Mouse (Mus musculus) liver, embryonic 14.5 days (tissue): ENCODE data around the gene P3h1. TPM values are rescaled to one million over a fixed set of nuclear protein-coding genes. Genes with fewer than 3 reads are reported as not detected.

Source experiments
- ATAC-seq: fragments of 200-750 bp; cut with Nextera tagmentation; 2 replicates; pipeline ENCODE4 v1.8.0; 2017; ENCODE audit warnings: moderate number of reproducible peaks, mild to moderate bottlenecking, moderate library complexity; ENCODE audit not compliant: insufficient read depth
- DNase-seq, 3 experiments: peaks; one replicate each; pipeline ENCODE4 v3.0.0-alpha.2; 2012 to 2013; ENCODE audit warnings: low read depth in 3 of 3, low spot score in 3 of 3
- H3K27ac ChIP-seq: fragments of 300-500 bp; sonication (generic); 2 replicates; pipeline ENCODE4 v1.5.1; 2014; ENCODE audit warnings: moderate library complexity, mild to moderate bottlenecking, control low read depth, inconsistent platforms
- H3K27me3 ChIP-seq: fragments of 300-500 bp; sonication (generic); 2 replicates; pipeline ENCODE4 v1.6.1; 2014; ENCODE audit warnings: mild to moderate bottlenecking, low read length, moderate library complexity; ENCODE audit not compliant: control insufficient read depth, insufficient read depth
- H3K36me3 ChIP-seq: fragments of 300-500 bp; sonication (generic); replicated peaks from 2 replicates; pipeline ENCODE4 v1.6.1; 2014; ENCODE audit warnings: low read depth; ENCODE audit not compliant: control insufficient read depth, insufficient read depth
- H3K4me1 ChIP-seq, 2 experiments: fragments of 200-500 bp in 1 of 2; fragments of 300-500 bp in 1 of 2; sonication (generic) in 1 of 2; replicated peaks; 2 replicates each; pipeline ENCODE4 v1.6.1; 2012 to 2014; ENCODE audit warnings: antibody characterized with exemption in 1 of 2, inconsistent platforms in 1 of 2, low read length in 1 of 2; ENCODE audit not compliant: control insufficient read depth in 2 of 2, insufficient read depth in 2 of 2
- H3K4me2 ChIP-seq: fragments of 300-500 bp; sonication (generic); 2 replicates; pipeline ENCODE4 v1.6.1; 2014; ENCODE audit warnings: low read depth, mild to moderate bottlenecking, control low read depth, moderate library complexity
- H3K4me3 ChIP-seq, 2 experiments: fragments of 200-500 bp in 1 of 2; fragments of 300-500 bp in 1 of 2; sonication (generic) in 1 of 2; 2 replicates each; pipeline ENCODE4 v1.5.1; 2012 to 2014; ENCODE audit warnings: low read depth in 2 of 2, low read length in 2 of 2, mild to moderate bottlenecking in 2 of 2, control low read depth in 1 of 2, inconsistent platforms in 1 of 2, moderate library complexity in 1 of 2; ENCODE audit not compliant: insufficient read depth in 1 of 2
- H3K9ac ChIP-seq: fragments of 300-500 bp; sonication (generic); replicated peaks from 2 replicates; pipeline ENCODE4 v1.6.1; 2014; ENCODE audit warnings: mild to moderate bottlenecking, control low read depth, moderate library complexity
- H3K9me3 ChIP-seq: fragments of 300-500 bp; sonication (generic); 2 replicates; pipeline ENCODE4 v1.6.1; 2016; ENCODE audit warnings: low read length, mixed read lengths; ENCODE audit not compliant: control insufficient read depth
- CTCF ChIP-seq: IDR thresholded peaks from 2 replicates; pipeline ENCODE4 v1.5.1; 2016; ENCODE audit warnings: antibody characterized with exemption, low read depth, control low read depth
- EP300 ChIP-seq: IDR thresholded peaks from 2 replicates; pipeline ENCODE4 v1.6.1; 2016; ENCODE audit warnings: antibody characterized with exemption, low read depth
- WGBS: fragments of 180-500 bp; shearing (Covaris S2); extraction: QIAGEN DNeasy Blood & Tissue Kit; methylation state at CpG from one replicate; pipeline ENCODE4 v1.1.7; 2014; ENCODE audit not compliant: insufficient replicate concordance; 5-methylcytosine and 5-hydroxymethylcytosine counted together
- polyA plus RNA-seq, 2 experiments: library from polyadenylated mRNA; depleted of rRNA in 1 of 2; stranded (reverse) in 1 of 2; unstranded in 1 of 2; fragments of >200 nt; fragmentation: Nextera tagmentation in 1 of 2; extraction: Ambion mirVana in 1 of 2; gene quantifications; 2 replicates each; pipeline versions ENCODE4 v1.2.1 to v1.2.3; 2012 to 2014

P3h1 gene
- polyA plus RNA-seq, 2 experiments, result 7.9 to 9.1 TPM

DNA sequence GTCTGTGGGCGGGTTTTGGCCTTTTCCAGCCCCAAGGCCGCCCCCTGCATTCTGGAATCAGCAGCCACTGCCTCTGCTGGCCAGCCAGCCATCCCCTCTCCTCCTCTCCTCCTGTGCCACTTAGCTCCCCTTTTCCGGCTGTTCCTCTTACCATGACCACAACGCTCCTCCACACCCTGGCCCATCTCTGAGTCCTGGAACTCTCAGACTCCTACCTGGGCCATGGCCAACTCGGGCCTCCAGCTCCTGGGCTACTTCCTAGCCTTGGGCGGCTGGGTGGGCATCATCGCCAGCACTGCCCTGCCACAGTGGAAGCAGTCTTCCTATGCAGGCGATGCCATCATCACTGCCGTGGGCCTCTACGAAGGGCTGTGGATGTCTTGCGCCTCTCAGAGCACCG lies 22.6 kb downstream of the P3h1 start, which contains the start of gene Cldn19:
Gene Cldn19, plus strand, starts transcription at position 64 of the 400 bp plus-strand sequence.
- Histone ChIP-seq H3K4me1 (no peaks in the 10 kb centered on the region), H3K27ac (no peak within 1 kb of the TSS), H3K9me3 (no peaks in the 10 kb centered on the region), H3K36me3 (no peaks in the 10 kb centered on the region), H3K27me3 (no peaks in the 10 kb centered on the region), H3K4me3 (no peak within 1 kb of the TSS), H3K9ac (no peak within 1 kb of the TSS), H3K4me2 (no peak within 1 kb of the TSS)
- TF ChIP-seq CTCF (no peak), EP300 (no peak)
- WGBS, result 69% methylated on average over 12 of the region's 12 CpGs
- DNase-seq, result no peak
- ATAC-seq, result no peak

DNA sequence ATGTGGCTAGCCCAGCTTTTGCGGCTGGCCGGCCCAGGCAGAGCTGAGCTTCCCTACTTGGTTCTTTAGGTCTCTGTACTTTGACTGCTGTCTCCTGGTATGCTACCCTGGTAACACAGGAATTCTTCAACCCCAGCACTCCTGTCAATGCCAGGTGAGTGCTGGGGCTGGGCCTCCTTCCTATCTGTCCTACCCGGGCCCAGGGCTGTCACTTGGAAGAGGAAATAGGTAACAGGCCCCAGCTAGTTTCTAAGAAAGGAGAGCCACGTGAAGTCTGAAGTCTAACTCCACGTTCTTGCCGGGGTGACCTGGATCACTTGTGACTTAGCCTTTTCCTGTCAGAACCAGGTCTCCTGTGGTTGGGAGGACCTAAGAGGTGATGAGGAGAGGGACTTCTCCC lies 24.4 kb downstream of the P3h1 start:
- Histone ChIP-seq H3K27me3 (no peaks in the 10 kb centered on the region), H3K4me1 (no peaks in the 10 kb centered on the region), H3K4me2 (no peak overlapping the region), H3K4me3 (no peak overlapping the region), H3K9me3 (no peaks in the 10 kb centered on the region), H3K27ac (no peak overlapping the region), H3K9ac (no peak overlapping the region), H3K36me3 (no peaks in the 10 kb centered on the region)
- TF ChIP-seq EP300, result no peak
- no peak for TF ChIP-seq CTCF
- ATAC-seq (no peak), DNase-seq (no peak)
- 50% methylated on average over 6 of the region's 6 CpGs for WGBS

- Histone ChIP-seq H3K36me3 (no peaks in the 10 kb centered on the region), H3K4me2 (no peak overlapping the region), H3K4me3 (no peak overlapping the region), H3K9ac (no peak overlapping the region), H3K27me3 (no peaks in the 10 kb centered on the region), H3K9me3 (no peaks in the 10 kb centered on the region), H3K4me1 (no peaks in the 10 kb centered on the region), H3K27ac (no peak overlapping the region)
- no peak for DNase-seq
- TF ChIP-seq EP300 (no peak), CTCF (no peak)
- ATAC-seq, result peak; percentile 41; the same call in 1 of the 2 replicates
- 62% methylated on average over 15 of the region's 15 CpGs for WGBS
Observed at GRCm38 (mm10) chr4:119259344-119260254, 26.9 kb downstream of the P3h1 start.

DNA sequence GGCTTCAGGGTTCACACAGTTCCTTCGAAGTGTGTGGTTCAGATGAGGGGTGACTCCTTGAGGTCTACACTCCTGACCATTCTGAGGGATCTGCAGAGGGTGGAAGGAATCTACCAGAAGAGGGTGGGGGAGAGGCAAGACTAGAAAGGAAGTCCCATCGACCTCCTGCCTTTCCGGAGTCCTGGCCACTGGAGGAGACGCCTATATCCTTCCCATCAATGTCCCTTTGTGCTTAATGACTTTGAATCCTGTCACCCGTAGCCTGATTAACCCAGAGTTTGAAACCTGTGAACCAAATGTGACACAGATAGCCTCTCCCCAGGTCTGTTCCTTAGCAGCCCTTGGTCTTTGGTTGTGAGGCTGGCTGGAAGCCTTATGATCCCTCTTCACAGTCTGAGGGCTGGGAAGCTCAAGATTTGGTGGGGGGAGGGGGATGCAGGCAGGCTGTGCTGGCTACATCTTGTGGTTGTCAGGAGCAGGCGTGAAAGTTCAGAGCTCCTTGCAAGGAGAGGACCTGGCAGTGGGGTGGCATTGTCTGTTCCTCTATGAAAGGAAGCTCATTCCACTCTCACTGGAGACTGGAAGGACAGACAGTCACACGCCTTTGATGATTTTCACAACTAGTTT lies 28.5 kb downstream of the P3h1 start:
- ATAC-seq, result no peak
- WGBS, result 25% methylated on average over 7 of the region's 7 CpGs
- Histone ChIP-seq H3K27ac (no peak overlapping the region), H3K36me3 (no peaks in the 10 kb centered on the region), H3K4me2 (no peak overlapping the region), H3K4me1 (no peaks in the 10 kb centered on the region), H3K9ac (no peak overlapping the region), H3K9me3 (no peaks in the 10 kb centered on the region), H3K27me3 (no peaks in the 10 kb centered on the region), H3K4me3 (no peak overlapping the region)
- DNase-seq, result no peak
- no peak for TF ChIP-seq CTCF
- no peak for TF ChIP-seq EP300

GRCm38 (mm10) chr4:119262483-119262882 lies 29.8 kb downstream of the P3h1 start:
- no peaks in the 10 kb centered on the region for H3K4me1 ChIP-seq
- H3K36me3 ChIP-seq, result no peaks in the 10 kb centered on the region
- no peaks in the 10 kb centered on the region for H3K9me3 ChIP-seq
- TF ChIP-seq EP300, result no peak
- TF ChIP-seq CTCF, result no peak
- no peak for ATAC-seq
- WGBS, result 73% methylated on average over 5 of the region's 5 CpGs
- no peak overlapping the region for H3K9ac ChIP-seq
- DNase-seq, result no peak
- H3K27me3 ChIP-seq, result no peaks in the 10 kb centered on the region
- no peak overlapping the region for H3K27ac ChIP-seq
- no peak overlapping the region for H3K4me3 ChIP-seq
- no peak overlapping the region for H3K4me2 ChIP-seq
